Mouse (Mus musculus): ENCODE data around the gene Ccdc122. TPM values are rescaled to one million over a fixed set of nuclear protein-coding genes. Genes with fewer than 3 reads are reported as not detected.
"Not testable (repeated sequence)": the region's sequence is repeated elsewhere in the genome, so short reads cannot be mapped to it uniquely, and the experiment has no call there.

Ccdc122 gene
- polyA plus RNA-seq (2015; fragmentation: Nextera tagmentation; extraction: Ambion mirVana), result 0.41 and 0.63 TPM in 2 replicates

DNA sequence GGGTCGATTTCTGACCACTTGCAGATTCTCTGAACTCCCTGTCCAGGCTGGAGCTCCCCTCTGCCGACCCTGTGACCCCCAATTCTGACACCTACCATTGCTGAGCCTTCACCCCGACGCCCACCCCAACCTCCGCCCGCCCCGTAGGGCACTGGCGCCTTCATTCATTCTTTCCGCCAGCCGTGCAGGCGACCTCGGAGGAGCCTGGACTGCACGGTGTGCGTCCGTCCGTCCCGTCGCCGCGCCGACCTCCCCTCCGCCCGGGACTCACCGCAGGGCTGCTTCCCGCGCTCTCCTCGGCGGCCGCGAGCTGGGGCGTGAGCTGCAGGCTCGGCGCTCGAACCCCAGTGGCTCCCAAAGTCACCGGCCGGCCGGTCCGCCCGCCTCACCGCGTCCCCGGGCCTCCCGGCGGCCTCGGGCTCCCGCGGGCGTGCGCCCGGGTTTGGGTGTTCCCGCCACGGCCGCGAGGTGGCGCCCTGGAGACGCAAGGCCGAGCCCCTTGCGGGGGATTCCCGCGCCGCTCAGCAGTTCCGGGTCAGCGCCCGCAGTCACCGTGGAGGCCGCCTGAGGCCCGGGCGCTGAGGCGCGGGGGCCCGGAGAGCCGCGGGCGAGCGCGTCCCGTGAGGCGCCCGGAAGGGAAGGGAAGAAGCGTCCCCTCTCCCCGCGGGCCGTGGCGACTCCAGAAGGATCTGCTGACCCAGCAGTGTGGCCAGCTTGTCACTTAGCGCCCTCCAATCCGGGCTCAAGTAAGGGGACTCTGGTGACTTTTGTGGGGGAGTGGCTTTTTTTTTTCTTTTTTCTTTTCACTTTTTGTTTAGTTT, at the start of gene Ccdc122, which contains the start of gene Lacc1:
TSS of gene Ccdc122 (plus strand) at position 547 of the 821 bp plus-strand sequence.
TSS of gene Lacc1 (minus strand) at position 679 of the 821 bp plus-strand sequence.
- peak; percentile 58; the same call in 1 of the 2 replicates for ATAC-seq
- H3K27me3 ChIP-seq (ENCODE audit: control insufficient read depth, insufficient read depth, low read depth, low read length), result no peaks in the 10 kb centered on the region
- WGBS, result under 1% methylated on average over 76 of the region's 86 CpGs

DNA sequence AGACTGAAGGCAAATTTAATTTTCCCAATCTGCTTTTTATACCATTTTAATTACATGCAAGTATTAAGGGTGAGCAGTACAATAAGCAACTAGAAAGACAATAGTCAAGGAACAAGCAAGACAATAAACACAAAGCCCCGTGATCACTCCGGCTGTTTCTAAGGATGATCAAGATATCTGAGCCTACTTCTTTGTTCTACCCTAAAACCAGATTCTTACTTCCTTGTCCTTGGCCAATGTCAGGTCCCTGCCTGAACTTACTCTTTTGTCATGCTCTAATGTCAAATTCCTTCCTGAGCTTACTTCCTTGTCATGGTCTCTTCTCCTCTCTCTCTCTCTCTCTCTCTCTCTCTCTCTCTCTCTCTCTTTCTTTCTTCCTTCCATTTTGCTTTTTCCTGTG, 46.2 kb upstream of the Ccdc122 start:
- H3K4me1 ChIP-seq (ENCODE audit: control insufficient read depth, insufficient read depth, low read length); H3K4me2 ChIP-seq (ENCODE audit: low read length); H3K36me3 ChIP-seq (ENCODE audit: control insufficient read depth, insufficient read depth, low read length); H3K27me3 ChIP-seq (ENCODE audit: control insufficient read depth, insufficient read depth, low read depth, low read length); ATAC-seq; H3K9ac ChIP-seq (ENCODE audit: low read depth, low read length); H3K27ac ChIP-seq (ENCODE audit: low read length); H3K4me3 ChIP-seq (ENCODE audit: low read depth, low read length); H3K9me3 ChIP-seq (replicated peaks; ENCODE audit: control insufficient read depth, low read length, poor library complexity, severe bottlenecking): not testable (repeated sequence)
- 85% methylated on average over 2 of the region's 2 CpGs for WGBS

More for the DNA sequence above, at the start of gene Ccdc122, which contains the start of gene Lacc1:
- peak within 1 kb of the TSS; percentile 54 for H3K4me3 ChIP-seq (ENCODE audit: low read depth, low read length)
- H3K27ac ChIP-seq (ENCODE audit: low read length), result no peak within 1 kb of the TSS
- no peaks in the 10 kb centered on the region for H3K9me3 ChIP-seq (replicated peaks; ENCODE audit: control insufficient read depth, low read length, poor library complexity, severe bottlenecking)
- H3K36me3 ChIP-seq (ENCODE audit: control insufficient read depth, insufficient read depth, low read length), result no peaks in the 10 kb centered on the region
- 0 out of 2 replicates have a peak, but pooled peaks cover 4% of the 10 kb centered on the region for H3K4me1 ChIP-seq (ENCODE audit: control insufficient read depth, insufficient read depth, low read length)
- H3K4me2 ChIP-seq (ENCODE audit: low read length), result peak within 1 kb of the TSS; percentile 91
- peak within 1 kb of the TSS; percentile 63 for H3K9ac ChIP-seq (ENCODE audit: low read depth, low read length)

DNA sequence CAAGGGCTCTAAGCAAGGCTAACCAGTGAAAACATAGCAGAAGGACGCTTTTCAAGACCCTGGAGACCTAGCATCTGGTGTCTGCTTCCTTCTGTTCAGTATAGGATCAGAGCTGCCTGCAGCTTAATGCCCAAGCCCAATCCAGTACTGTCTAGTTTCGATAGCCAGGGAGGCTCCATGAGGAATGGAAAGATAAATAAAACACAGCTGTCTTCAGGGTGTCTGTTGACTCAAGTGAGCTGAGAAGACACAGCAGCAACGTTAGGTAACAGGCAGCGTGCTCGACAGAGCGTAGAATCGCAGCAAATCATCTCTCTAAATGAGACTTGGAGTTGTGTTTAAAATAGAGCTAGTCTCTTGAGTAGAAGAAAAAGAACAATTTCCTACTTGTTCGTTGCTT, 31.8 kb upstream of the Ccdc122 start:
- H3K36me3 ChIP-seq (ENCODE audit: control insufficient read depth, insufficient read depth, low read length), result no peaks in the 10 kb centered on the region
- no peak overlapping the region for H3K4me3 ChIP-seq (ENCODE audit: low read depth, low read length)
- no peaks in the 10 kb centered on the region for H3K9me3 ChIP-seq (replicated peaks; ENCODE audit: control insufficient read depth, low read length, poor library complexity, severe bottlenecking)
- no peak overlapping the region for H3K9ac ChIP-seq (ENCODE audit: low read depth, low read length)
- no peak overlapping the region for H3K27ac ChIP-seq (ENCODE audit: low read length)
- no peaks in the 10 kb centered on the region for H3K27me3 ChIP-seq (ENCODE audit: control insufficient read depth, insufficient read depth, low read depth, low read length)
- no peak overlapping the region for H3K4me2 ChIP-seq (ENCODE audit: low read length)
- 69% methylated on average over 8 of the region's 8 CpGs for WGBS
- H3K4me1 ChIP-seq (ENCODE audit: control insufficient read depth, insufficient read depth, low read length), result no peaks in the 10 kb centered on the region
- ATAC-seq, result no peak

DNA sequence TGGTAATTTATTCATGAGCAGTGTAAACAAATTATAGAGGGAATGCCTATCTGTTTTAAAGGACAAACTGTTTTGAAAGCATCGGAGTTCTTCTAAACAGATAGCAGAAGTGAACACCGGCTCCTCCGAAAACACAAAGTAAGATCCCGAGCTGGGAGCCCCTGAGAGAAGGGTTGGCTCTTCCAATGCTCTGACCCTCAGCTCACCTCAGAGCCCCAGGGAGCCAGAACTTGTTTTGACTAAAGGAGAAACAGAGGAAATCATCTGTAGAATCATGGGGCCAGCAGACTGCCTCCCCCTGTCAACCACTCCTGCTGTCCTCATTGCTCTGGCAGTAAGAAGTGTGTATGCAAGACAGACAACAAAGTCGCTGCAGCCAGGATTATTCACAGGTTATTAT, 31.0 kb upstream of the Ccdc122 start:
- no peak for ATAC-seq
- H3K36me3 ChIP-seq (ENCODE audit: control insufficient read depth, insufficient read depth, low read length), result no peaks in the 10 kb centered on the region
- H3K4me3 ChIP-seq (ENCODE audit: low read depth, low read length), result no peak overlapping the region
- WGBS, result 76% methylated on average over 5 of the region's 5 CpGs
- H3K4me1 ChIP-seq (ENCODE audit: control insufficient read depth, insufficient read depth, low read length), result no peaks in the 10 kb centered on the region
- no peak overlapping the region for H3K27ac ChIP-seq (ENCODE audit: low read length)
- H3K27me3 ChIP-seq (ENCODE audit: control insufficient read depth, insufficient read depth, low read depth, low read length), result no peaks in the 10 kb centered on the region
- H3K4me2 ChIP-seq (ENCODE audit: low read length), result no peak overlapping the region
- no peak overlapping the region for H3K9ac ChIP-seq (ENCODE audit: low read depth, low read length)
- no peaks in the 10 kb centered on the region for H3K9me3 ChIP-seq (replicated peaks; ENCODE audit: control insufficient read depth, low read length, poor library complexity, severe bottlenecking)

DNA sequence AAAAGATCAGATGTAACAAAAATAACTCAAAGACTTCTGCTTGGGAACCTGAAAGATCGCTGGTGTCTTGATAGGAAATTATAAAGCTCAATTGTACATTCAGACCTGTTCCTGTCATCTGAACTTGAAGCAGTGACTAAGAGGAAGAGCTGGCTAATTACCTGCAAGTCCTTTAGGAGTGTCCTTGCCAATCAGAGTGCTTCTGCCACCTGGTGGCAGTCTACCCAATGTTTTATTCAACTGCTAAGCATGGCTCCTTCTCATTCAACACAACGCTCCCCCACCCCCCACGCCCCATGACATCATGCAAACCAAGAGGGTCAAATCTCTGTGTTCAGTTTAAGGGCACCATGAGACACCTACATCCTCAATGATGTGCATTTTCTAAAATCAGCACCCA, 28.3 kb upstream of the Ccdc122 start:
- no peak overlapping the region for H3K9ac ChIP-seq (ENCODE audit: low read depth, low read length)
- no peaks in the 10 kb centered on the region for H3K36me3 ChIP-seq (ENCODE audit: control insufficient read depth, insufficient read depth, low read length)
- no peaks in the 10 kb centered on the region for H3K27me3 ChIP-seq (ENCODE audit: control insufficient read depth, insufficient read depth, low read depth, low read length)
- H3K4me2 ChIP-seq (ENCODE audit: low read length), result no peak overlapping the region
- H3K4me3 ChIP-seq (ENCODE audit: low read depth, low read length), result no peak overlapping the region
- ATAC-seq, result peak; percentile 54
- H3K27ac ChIP-seq (ENCODE audit: low read length), result no peak overlapping the region
- 12% methylated on average over 3 of the region's 3 CpGs for WGBS
- no peaks in the 10 kb centered on the region for H3K9me3 ChIP-seq (replicated peaks; ENCODE audit: control insufficient read depth, low read length, poor library complexity, severe bottlenecking)
- H3K4me1 ChIP-seq (ENCODE audit: control insufficient read depth, insufficient read depth, low read length), result no peaks in the 10 kb centered on the region

DNA sequence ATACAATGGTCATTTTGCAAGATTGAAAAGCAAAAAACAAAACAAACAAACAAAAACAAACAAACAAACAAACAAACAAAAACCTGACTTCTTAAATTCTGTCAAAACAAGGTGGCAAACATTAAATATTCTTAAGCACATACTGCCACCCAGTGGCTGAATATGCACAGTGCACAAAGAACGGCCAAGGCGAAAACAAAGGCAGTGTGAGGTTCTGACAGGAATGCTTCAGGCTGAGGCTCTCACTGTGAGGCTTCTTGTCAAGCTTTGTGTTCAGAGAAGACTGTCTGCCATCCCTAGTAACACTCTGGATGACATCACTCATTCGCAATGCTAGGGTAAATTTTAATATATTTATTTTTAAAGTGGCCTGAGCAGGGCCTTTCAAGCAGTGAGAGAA, 24.8 kb upstream of the Ccdc122 start:
- Histone ChIP-seq H3K9me3 (replicated peaks; ENCODE audit: control insufficient read depth, low read length, poor library complexity, severe bottlenecking) (no peaks in the 10 kb centered on the region), H3K36me3 (ENCODE audit: control insufficient read depth, insufficient read depth, low read length) (no peaks in the 10 kb centered on the region), H3K27ac (ENCODE audit: low read length) (peak overlapping the region; percentile 18; the same call in 1 of the 2 replicates), H3K4me2 (ENCODE audit: low read length) (no peak overlapping the region), H3K9ac (ENCODE audit: low read depth, low read length) (peak overlapping the region; percentile 31; the same call in 1 of the 2 replicates), H3K4me3 (ENCODE audit: low read depth, low read length) (no peak overlapping the region), H3K4me1 (ENCODE audit: control insufficient read depth, insufficient read depth, low read length) (no peaks in the 10 kb centered on the region), H3K27me3 (ENCODE audit: control insufficient read depth, insufficient read depth, low read depth, low read length) (no peaks in the 10 kb centered on the region)
- peak; percentile 73 for ATAC-seq
- WGBS, result 5% methylated on average over 3 of the region's 3 CpGs

DNA sequence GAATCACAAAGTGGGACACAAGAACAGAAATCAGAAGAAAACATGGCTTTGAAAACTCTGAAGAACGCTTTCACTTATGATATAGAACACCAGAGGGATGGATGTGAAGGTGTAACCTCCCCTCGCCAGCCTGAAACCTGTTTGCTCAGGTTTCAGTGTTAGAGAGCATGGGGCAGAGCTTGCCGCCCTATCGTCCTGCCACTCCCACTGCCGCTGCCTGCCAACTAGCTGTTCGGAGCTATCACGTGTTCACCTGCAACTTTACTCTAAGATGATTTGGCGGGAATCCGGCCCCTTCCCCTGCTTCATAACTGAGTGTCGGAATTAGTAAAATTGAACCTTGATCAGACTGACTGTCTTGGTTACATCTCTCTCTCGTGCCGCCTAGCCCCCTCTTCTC, 19.8 kb upstream of the Ccdc122 start:
- not testable (repeated sequence) for H3K4me2 ChIP-seq (ENCODE audit: low read length); ATAC-seq

DNA sequence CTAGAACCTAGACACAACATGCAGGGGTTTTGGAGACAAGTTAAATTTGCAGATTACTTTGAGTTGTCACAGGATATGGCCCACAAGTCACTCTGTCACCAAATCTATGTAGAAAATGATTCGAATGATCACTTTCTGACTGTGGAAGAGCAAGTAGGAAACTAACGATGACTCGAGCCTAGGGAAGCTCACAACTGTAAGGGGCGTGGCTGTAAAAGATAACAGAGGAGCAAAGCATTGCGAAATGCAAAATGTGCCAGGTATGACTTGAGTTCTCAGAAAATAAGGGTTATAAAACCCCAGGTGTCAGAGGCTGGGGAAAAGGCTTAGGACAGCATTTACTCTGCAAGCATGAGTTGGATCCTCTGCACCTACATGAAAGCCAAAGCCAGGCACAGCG, 19.4 kb upstream of the Ccdc122 start:
- Histone ChIP-seq H3K36me3 (ENCODE audit: control insufficient read depth, insufficient read depth, low read length) (no peaks in the 10 kb centered on the region), H3K9me3 (replicated peaks; ENCODE audit: control insufficient read depth, low read length, poor library complexity, severe bottlenecking) (no peaks in the 10 kb centered on the region), H3K4me1 (ENCODE audit: control insufficient read depth, insufficient read depth, low read length) (no peaks in the 10 kb centered on the region), H3K9ac (ENCODE audit: low read depth, low read length) (no peak overlapping the region), H3K27ac (ENCODE audit: low read length) (no peak overlapping the region), H3K4me2 (ENCODE audit: low read length) (no peak overlapping the region), H3K4me3 (ENCODE audit: low read depth, low read length) (no peak overlapping the region), H3K27me3 (ENCODE audit: control insufficient read depth, insufficient read depth, low read depth, low read length) (no peaks in the 10 kb centered on the region)
- 87% methylated on average over 6 of the region's 6 CpGs for WGBS
- ATAC-seq, result no peak

More for the DNA sequence above, 19.8 kb upstream of the Ccdc122 start:
- H3K27ac ChIP-seq (ENCODE audit: low read length); H3K36me3 ChIP-seq (ENCODE audit: control insufficient read depth, insufficient read depth, low read length); H3K4me1 ChIP-seq (ENCODE audit: control insufficient read depth, insufficient read depth, low read length); H3K4me3 ChIP-seq (ENCODE audit: low read depth, low read length); H3K9ac ChIP-seq (ENCODE audit: low read depth, low read length); H3K27me3 ChIP-seq (ENCODE audit: control insufficient read depth, insufficient read depth, low read depth, low read length); H3K9me3 ChIP-seq (replicated peaks; ENCODE audit: control insufficient read depth, low read length, poor library complexity, severe bottlenecking): not testable (repeated sequence)
- 67% methylated on average over 12 of the region's 12 CpGs for WGBS

DNA sequence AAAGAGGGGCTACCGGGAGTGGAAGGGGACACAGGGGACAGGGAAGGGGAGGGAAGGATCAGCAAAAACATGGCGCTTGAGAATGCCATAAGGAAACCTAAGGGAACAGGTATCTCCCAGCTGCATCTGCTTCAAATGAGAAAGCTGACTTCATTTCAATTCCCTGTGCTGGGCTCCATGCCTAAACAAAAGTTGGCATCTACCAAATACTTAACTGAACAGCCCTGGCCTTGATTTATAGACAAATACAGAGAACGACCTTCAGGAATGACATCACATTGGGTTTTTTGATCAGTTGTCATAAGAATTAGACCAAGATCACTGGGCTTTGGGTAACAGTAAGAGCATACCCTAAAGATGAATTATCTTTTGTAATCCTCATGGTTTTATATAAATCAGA, 12.1 kb upstream of the Ccdc122 start:
- H3K27me3 ChIP-seq (ENCODE audit: control insufficient read depth, insufficient read depth, low read depth, low read length), result no peaks in the 10 kb centered on the region
- H3K4me1 ChIP-seq (ENCODE audit: control insufficient read depth, insufficient read depth, low read length), result no peaks in the 10 kb centered on the region
- no peaks in the 10 kb centered on the region for H3K9me3 ChIP-seq (replicated peaks; ENCODE audit: control insufficient read depth, low read length, poor library complexity, severe bottlenecking)
- H3K4me3 ChIP-seq (ENCODE audit: low read depth, low read length), result no peak overlapping the region
- ATAC-seq, result no peak
- H3K36me3 ChIP-seq (ENCODE audit: control insufficient read depth, insufficient read depth, low read length), result no peaks in the 10 kb centered on the region
- no peak overlapping the region for H3K9ac ChIP-seq (ENCODE audit: low read depth, low read length)
- no peak overlapping the region for H3K27ac ChIP-seq (ENCODE audit: low read length)
- H3K4me2 ChIP-seq (ENCODE audit: low read length), result no peak overlapping the region
- WGBS, result 92% methylated on average over 3 of the region's 3 CpGs

All from midbrain, embryonic 16.5 days (tissue).